Mouse (Mus musculus): ENCODE data around the gene Zfpm1.

The Zfpm1 gene

DNA sequence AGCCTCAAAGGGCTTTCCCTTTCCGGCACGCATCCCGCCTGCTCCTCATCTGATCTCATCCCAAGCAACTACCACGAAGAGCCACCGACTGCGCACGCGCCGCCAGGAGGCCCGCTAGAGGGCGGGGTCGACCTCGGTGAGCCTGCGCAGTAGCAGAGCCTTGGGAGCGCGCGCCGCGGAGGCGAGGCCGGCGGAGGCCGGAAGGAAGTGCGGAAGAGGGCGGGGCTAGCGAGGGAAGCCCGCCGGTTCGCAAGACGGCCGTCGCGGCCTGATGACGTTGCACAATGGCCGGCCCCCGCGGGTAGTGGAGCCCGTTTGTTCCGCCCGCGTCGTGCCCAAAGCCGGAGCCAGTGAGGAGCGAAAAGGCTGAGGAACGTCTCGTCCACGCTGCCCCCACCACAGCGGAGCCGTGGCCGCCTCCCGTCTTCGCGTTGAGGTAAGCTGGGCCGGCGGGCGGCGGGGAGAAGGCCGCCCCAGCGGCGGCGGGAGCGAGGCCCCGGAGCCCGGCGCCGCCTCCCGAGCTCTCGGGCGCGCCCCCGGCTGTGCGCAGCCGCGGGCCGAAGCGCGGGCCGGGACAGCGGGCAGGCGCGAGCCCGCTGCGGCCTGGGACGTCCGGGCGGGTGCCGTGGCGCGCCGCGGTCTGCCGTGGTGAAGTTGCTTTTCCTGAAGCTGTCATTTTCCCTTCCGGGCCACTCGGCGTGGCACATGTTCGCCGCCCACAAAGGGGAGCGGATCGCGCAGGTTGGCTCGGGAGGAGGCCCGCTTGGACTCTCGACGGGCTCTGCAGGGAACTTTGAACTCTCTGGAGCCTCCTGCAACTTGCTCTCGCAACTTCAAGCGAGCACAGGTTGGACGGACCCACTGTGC, 94.7 kb downstream of the Zfpm1 start, which contains the start of gene Zc3h18:
Gene Zc3h18, plus strand, starts transcription at position 245 of the 867 bp plus-strand sequence.
- DNase-seq (ENCODE audit: inconsistent age in 2 of 2, low spot score in 1 of 2), result peak; percentile 99 to 100

DNA sequence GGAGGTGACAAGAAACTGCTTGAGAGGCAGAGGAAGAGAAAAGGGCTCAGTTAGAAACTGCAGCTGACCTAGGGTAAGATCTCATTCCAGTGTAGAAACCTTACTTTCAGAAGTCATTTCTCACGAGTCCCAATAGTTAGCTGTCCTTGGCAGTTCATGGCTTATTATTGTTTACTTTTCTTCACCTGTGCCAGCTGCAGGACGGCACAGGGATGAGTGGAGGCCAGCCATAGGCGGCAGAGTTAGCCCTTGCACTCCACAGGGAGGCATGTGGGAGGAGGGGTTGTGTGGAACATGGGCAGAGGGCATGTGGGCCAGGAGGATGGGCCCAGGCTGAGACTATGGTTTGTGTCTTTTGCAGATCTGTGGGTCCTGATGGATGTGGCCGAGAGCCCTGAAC, 101.1 kb downstream of the Zfpm1 start:
- DNase-seq (ENCODE audit: inconsistent age in 2 of 2, low spot score in 1 of 2), result no peak
